Mouse (Mus musculus) spleen, adult 2 months (tissue): ENCODE results near the gene Vdr.

Source experiments
- CTCF ChIP-seq: fragments of 200-500 bp; IDR thresholded peaks from 2 replicates; pipeline ENCODE4 v1.5.1; 2011; ENCODE audit warnings: mild to moderate bottlenecking, inconsistent platforms; ENCODE audit not compliant: insufficient read depth, insufficient read length, insufficient replicate concordance; ENCODE audit errors: extremely low read depth
- POLR2A ChIP-seq: fragments of 200-500 bp; IDR thresholded peaks from 2 replicates; pipeline ENCODE4 v1.6.1; 2011; ENCODE audit warnings: low read depth, low read length, inconsistent platforms

- TF ChIP-seq CTCF, result no peak
- no peak for TF ChIP-seq POLR2A
Observed at GRCm38 (mm10) chr15:97865988-97866387, 44.4 kb downstream of the Vdr start.
